Mouse (Mus musculus): ENCODE results near the gene Trafd1.

The Trafd1 gene

GRCm38 (mm10) chr5:121385461-121386119, at the start of gene Trafd1:
Gene Trafd1, minus strand, starts transcription at chr5:121385632.
- peak; percentile 94 for DNase-seq (ENCODE audit: low spot score)

- DNase-seq (ENCODE audit: low spot score), result no peak
Observed at GRCm38 (mm10) chr5:121428954-121429353, 43.5 kb upstream of the Trafd1 start.

- no peak for DNase-seq (ENCODE audit: low spot score)
Observed at GRCm38 (mm10) chr5:121423297-121423696, 37.9 kb upstream of the Trafd1 start.

DNA sequence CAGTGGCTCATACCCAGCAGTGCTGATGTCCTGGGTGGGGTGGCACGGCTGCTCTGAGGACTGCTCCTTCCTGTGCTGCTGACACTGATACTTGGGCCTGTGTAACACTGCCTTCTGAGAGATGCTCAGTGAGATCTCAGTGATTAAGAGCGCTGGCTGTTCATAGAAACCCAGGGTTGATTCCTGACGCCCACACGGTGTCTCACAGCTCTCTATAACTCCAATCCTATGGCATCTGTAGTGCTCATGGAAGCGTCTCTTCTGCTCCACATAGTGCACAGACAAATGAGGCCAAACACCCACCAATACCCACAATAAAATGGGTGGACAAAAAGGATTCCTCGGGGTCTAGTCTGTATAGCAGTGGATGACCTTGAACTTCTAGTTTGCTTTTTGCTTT, 37.4 kb upstream of the Trafd1 start:
- DNase-seq (ENCODE audit: low spot score), result no peak

DNA sequence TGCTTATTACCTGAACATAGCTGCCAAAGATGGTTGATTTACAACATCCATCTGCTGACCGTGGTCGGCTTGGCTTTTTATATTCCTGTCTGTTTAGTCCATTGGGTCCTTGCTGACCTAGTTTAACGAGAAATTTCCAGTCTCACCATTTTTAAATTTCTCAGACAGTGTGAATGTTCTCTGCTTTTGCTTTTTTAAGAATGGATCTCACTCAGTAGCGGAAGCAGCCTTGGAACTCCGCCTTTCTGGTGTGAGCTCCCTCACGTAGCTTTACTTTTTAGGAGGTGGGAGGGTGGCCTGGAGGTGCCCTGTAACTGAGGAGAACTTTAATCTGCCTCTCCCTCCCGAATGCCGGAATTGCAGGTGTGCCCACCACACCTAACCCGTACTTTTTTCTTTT, 35.3 kb upstream of the Trafd1 start:
- no peak for DNase-seq (ENCODE audit: low spot score)

GRCm38 (mm10) chr5:121410975-121411374, 25.5 kb upstream of the Trafd1 start:
- no peak for DNase-seq (ENCODE audit: low spot score)

DNA sequence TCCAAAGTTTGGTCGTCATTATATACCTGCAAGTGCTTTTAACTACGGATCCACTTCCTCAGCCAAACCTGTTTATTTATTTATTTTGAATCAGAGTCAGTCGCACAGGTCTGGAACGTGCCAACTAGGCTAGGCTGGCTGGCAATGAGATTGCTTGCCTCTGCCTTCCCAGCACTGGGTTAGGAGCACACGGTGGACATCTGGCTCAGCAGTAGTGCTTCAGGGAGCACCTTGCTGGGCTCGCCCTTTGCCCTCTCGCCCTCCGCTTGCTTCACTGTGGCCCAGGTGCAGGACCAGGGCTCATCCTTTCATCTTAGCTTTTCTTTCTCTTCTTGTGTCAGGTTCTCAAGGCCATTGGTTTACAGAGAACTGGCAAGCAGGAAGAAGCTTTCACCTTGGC, 22.4 kb upstream of the Trafd1 start:
- DNase-seq (ENCODE audit: low spot score), result no peak

DNA sequence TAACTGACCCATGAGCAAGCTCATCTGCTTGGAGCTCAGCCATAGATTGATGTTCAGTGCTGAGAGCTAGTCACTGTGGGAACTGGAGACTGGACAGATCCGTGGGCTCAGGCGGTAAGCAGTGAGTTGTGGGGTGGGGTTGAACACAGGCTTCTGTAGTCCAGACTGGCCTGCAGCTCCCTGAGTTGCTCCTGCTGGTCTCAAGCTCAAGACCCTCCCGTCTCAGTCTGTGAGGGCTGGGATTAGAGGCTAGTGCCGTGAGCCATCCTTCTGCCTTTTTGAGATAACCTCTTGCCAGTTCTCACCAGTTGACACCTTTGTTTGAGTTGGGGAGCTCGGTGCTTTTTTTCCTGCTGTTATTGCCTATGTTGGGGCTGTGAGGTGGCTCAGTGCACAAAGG, 15.4 kb upstream of the Trafd1 start:
- DNase-seq (ENCODE audit: low spot score), result no peak

- no peak for DNase-seq (ENCODE audit: low spot score)
Observed at GRCm38 (mm10) chr5:121400064-121400463, 14.6 kb upstream of the Trafd1 start.

GRCm38 (mm10) chr5:121399540-121399939, 14.1 kb upstream of the Trafd1 start:
- no peak for DNase-seq (ENCODE audit: low spot score)

DNA sequence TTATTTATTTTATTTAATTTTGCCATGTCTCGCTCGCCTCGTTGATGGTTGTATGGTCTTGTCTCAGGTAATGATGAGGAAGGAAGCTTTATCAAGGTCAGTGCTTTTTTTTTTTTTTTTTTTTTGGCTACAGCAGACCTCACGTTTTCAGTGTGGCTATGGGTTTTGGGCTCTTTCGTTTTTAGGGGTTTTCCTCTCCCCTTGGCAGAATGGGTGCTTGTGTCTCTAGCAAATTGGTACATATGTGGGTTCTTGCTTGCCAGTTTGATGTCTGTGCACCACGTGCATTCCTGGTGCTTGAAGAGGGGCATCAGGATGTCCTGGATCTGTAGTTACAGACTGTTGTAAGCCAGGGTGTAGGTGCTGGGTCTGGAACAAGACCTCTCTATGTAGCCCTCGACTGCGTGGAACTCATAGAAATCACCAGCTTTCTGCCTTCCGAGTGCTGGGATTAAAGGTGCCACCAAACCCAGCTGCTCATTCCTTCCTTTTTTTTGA, 13.6 kb upstream of the Trafd1 start:
- DNase-seq (ENCODE audit: low spot score), result no peak

DNA sequence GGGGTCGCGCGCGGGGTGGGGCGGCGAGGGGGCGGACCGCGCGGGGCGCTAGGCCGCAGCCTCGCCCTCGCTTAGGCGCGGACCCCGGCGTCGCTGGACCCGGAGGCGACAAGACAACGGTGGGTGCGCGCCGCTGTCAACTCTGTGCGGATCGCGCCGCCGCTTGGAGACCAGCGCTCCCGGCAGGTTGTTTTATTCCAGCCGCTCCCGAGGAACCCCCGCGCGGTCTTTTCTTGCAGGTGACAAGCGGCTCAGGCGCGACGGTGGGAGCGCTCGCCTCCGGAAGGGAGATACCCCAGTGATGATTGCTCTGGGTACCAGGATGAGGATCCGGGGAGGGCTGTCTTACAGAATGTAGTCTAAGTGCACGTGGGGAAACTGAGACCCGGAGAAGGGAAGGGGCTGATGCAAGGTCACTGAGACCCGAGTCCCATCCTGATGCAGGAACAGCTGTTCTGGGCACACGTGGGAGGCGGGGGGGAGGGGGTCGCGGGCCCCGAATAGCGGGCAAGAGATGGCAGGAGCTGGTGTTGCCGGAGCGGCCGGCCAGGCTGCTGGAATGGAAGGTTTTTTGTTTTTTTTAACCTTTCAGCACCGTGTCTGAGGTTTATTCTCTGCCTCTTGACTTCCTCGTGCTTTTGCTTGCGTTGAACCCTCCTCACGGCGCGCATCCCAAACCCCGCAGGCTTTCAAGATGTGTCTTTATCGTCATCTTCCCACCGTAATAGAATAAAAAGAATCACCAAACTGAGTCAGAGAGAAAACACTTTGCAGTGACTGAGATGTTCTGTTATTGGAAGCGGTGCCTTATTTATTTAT, 12.9 kb upstream of the Trafd1 start:
- no peak for DNase-seq (ENCODE audit: low spot score)

- peak; percentile 93 for DNase-seq (ENCODE audit: low spot score)
Observed at GRCm38 (mm10) chr5:121397187-121398145, 12.0 kb upstream of the Trafd1 start, which contains the start of gene Naa25. Gene Naa25, plus strand, starts transcription at chr5:121397936.

DNA sequence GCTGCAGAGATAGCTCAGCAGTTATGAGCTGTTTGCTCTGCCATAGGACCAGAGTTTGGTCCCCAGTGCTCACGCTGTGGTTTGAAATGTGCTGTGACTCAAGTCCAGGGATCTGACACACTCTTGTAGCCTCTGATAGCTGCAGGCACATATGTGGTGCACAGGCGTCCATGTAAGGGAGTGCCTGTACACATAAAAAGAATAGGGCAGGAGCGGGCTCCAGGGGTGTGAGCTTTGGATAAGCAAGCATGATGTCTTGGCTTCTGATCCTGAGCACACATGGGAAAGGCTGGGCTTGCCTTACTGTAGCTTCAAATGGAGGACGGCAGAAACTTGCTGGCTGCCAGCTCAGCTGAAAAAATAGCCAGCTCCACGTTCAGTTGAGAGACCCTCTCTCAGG, 10.2 kb upstream of the Trafd1 start:
- DNase-seq (ENCODE audit: low spot score), result no peak

GRCm38 (mm10) chr5:121393402-121393801, 8.0 kb upstream of the Trafd1 start:
- no peak for DNase-seq (ENCODE audit: low spot score)

GRCm38 (mm10) chr5:121392667-121393380, 7.4 kb upstream of the Trafd1 start:
- DNase-seq (ENCODE audit: low spot score), result peak; percentile 60

- no peak for DNase-seq (ENCODE audit: low spot score)
Observed at GRCm38 (mm10) chr5:121389691-121390090, 4.3 kb upstream of the Trafd1 start.

GRCm38 (mm10) chr5:121389106-121389505, 3.7 kb upstream of the Trafd1 start:
- DNase-seq (ENCODE audit: low spot score), result peak; percentile 57

DNA sequence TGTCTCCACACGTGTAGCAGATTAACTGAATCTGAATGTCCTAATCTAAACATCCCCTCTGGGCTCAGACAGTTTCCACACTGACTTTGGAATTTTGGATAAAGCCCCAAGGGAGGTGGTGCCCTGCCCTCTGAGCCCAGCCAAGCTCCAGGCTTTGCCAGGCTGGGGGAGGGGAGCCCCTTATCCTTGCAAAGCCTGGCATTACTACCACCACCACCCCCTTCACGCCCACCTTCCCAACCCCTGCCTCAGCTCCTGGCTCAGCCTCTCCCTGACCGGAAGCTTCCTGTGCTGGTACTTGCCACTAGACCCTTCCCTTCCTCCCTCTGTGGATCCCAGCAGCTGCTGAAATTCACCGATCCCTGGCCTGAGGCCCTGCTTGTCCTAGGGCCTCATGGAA, 1.7 kb upstream of the Trafd1 start:
- no peak for DNase-seq (ENCODE audit: low spot score)

DNA sequence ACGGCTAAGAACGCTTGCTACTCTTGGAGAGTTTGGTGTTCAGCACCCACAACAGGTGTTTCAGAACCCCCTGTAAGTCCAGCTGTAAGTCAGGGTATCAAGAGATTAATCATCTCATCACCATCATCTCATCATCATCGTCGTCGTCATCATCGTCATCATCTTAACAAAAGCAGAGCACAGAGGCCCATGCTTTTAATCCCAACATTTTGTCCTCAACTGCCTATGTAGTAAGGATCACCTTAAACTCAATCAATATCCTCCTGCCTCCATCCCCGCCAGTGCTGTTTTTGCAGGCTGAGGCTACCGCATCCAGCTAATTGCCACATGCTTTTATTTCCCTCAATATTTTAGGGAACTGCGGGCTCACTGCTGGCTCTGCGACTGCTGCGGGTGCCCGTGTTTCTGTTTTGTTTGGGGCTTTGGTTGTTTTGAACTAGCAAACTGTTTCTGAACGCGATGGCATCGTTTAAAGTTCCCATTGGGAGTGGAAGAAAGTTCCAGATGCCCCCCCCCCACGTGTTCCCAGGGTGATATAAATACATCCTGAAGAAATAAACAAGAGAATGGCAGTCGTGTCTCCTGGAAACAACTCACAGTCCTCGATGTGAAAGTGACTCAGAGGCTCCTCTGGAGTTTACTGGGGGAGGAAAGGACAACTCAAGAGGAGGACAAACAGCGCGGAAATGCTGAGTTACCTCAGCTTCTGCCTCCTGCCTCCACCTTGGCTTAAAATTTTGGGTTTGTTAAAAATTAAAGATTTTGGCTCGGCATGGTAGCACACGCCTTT, 883 bp upstream of the Trafd1 start:
- DNase-seq (ENCODE audit: low spot score), result no peak

All from layer of hippocampus, adult 11-12 months (tissue).